13 mouse cellular contexts compared by ENCODE assay signal in genomic region chr3:122099713-122100112, GRCm38 (mm10). TPM values are rescaled to one million over a fixed set of nuclear protein-coding genes. Genes with fewer than 3 reads are reported as not detected.
"Had no signal": no experiment of that assay in that cellular context is flagged by ENCODE, and none has a peak within 500 bp of the region (broad histone marks: within the 10 kb centered on the region; RNA-seq: fewer than 3 reads in every experiment).

No protein-coding gene starts in this region.

- H3K4me1 ChIP-seq: neural tube, embryonic 13.5 days had no signal

- H3K27ac ChIP-seq: layer of hippocampus, adult 2 months; limb, embryonic 13.5 days; midbrain, embryonic 10.5 days; neural tube, embryonic 13.5 days had no signal

- H3K9me3 ChIP-seq: limb, embryonic 13.5 days; midbrain, embryonic 10.5 days; neural tube, embryonic 13.5 days had no signal

- H3K9ac ChIP-seq: limb, embryonic 13.5 days; neural tube, embryonic 13.5 days had no signal

- H3K36me3 ChIP-seq: limb, embryonic 13.5 days; midbrain, embryonic 10.5 days; neural tube, embryonic 13.5 days had no signal

- H3K27me3 ChIP-seq: limb, embryonic 13.5 days; neural tube, embryonic 13.5 days had no signal

- H3K4me2 ChIP-seq: limb, embryonic 13.5 days; neural tube, embryonic 13.5 days had no signal

- DNase-seq: kidney, adult 18-20 months; kidney, postnatal 10 days; kidney, postnatal 4 days; left cerebral cortex, postnatal 4 days; lung, adult 18-20 months; midbrain, embryonic 14.5 days; right cerebral cortex, postnatal 14 days; thymus, postnatal 4 days had no signal

- H3K4me3 ChIP-seq: layer of hippocampus, adult 2 months; limb, embryonic 13.5 days; midbrain, embryonic 10.5 days; neural tube, embryonic 13.5 days had no signal

RNA-seq across cellular contexts. Expression of gene Abca4, which starts 55.5 kb away (rescaled TPM):
- total RNA-seq: monocyte, adult 5-6 weeks had no signal
